Mouse (Mus musculus): ENCODE results near the gene Map2k3.
"Not testable (repeated sequence)": the region's sequence is repeated elsewhere in the genome, so short reads cannot be mapped to it uniquely, and the experiment has no call there.

Map2k3 gene

DNA sequence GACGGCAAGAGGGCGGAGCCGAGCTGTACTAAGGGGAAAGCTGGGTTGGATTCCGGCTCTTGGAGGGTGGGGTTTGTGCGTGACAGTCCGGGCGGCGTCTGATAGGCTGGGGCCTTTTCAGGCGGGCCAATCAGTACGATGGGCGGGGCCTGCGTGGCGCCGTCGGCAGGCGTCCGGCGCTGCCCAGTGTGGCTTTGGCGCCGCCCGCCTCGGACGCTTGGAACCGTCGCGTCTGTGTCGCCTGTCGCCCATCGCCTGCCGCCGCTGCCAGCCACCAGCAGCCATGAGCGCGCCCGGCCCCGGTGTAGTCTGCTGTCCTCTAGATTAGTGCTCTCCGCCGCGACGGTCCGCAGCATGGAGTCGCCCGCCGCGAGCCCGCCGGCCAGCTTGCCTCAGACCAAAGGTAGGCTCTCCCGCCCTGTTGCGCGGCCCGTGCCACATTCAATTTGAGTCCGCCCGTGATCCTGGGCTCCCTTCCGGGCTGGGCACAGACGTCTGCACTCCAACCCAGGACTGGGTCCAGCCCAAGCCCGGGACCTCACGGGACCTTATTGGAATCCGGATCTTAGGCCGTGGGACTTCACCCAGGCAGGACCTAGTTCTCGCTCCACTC is at the start of gene Map2k3:
Map2k3 (plus strand) TSS at position 165 of the 613 bp plus-strand sequence.
- peak; percentile 95 for DNase-seq

DNA sequence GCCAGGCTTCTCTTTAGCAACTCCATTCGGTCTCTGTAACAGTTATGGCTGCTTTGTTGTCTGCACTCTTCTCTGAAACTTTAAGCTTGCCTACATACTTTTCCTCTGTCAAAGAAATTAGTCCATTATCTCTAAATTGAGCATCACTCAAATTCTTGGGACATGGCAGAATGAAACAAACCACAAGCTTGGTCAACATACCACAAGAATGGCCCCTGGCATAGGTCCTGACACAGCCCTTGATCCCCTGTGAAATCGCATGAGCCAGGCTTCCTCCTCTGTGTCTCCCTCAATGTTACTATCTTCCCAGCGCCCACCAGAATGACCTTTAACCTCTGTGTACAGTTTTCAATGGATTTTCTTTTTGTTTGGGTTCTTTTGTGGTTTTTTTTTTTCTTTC is 49.4 kb upstream of the Map2k3 start:
- no peak for DNase-seq

DNA sequence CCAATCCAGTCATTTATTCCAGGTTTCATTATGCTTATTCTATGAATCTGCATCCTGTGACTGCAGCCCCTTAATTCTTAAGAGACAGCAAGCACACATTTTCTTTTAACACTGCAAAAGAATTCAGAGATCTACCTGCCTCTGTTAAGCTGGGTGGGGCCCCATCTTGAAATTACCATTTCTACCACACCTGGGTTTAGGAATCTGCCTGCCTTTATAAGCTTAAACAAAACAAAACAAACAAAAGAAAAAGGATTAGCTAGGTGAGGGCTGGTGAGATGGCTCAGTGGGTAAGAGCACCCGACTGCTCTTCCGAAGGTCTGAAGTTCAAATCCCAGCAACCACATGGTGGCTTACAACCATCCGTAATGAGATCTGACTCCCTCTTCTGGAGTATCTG is 44.8 kb upstream of the Map2k3 start:
- DNase-seq: not testable (repeated sequence)

DNA sequence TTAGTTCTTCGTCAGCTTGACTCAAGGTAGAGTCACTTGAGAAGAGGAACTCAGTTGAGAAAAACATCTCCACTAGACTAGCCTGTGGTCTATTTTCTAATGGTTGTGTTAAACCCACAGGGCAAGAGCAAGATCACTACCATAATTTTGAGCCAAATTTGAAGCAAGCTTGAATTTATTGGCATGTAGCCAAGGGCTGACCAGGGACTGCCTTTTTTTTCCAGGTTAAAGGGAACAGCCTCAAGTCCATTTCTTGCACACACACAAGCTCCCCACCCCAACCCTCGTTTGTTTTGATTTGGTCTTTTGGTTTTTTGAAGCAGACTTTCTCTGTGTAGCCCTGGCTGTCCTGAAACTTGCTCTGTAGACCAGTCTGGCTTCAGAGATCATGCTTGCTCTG is 42.0 kb upstream of the Map2k3 start:
- no peak for DNase-seq

DNA sequence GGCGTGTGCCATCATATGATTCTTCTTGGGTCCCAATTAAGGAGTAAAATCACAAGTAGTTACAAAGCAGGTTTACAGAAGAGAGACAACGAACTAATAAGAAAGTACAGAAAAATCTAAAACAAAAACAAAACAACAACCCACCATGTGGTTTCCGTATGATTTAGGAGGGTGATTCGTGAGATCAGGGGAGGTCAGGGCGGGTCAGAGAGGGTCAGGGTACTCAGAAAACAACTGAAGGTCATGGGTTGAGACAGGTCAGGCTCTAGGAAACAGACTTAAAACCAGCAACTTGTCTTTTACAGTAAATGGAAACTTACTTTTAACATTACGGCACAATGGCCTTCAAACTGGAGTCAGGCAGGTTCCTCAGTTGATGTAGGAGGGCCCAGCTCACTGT is 41.5 kb upstream of the Map2k3 start:
- DNase-seq: no peak

DNA sequence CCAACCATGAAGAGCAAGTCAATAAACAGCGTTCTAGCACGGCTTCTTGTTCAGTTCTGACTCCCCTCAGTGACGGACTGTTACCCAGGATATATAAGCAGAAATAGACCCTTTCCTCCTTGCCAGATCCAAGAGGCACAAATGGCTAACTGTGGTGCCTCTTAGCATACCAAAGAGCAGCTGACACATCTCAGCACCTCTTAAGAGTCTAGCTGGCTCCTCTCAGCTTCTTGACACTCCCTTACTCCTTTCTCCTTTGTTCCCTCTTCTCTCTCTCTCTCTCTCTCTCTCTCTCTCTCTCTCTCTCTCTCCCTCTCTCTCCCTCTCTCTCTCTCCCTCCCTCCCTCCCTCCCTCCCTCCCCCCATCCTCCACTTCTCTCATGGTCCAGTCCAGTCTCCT is 41.1 kb upstream of the Map2k3 start:
- DNase-seq: no peak

DNA sequence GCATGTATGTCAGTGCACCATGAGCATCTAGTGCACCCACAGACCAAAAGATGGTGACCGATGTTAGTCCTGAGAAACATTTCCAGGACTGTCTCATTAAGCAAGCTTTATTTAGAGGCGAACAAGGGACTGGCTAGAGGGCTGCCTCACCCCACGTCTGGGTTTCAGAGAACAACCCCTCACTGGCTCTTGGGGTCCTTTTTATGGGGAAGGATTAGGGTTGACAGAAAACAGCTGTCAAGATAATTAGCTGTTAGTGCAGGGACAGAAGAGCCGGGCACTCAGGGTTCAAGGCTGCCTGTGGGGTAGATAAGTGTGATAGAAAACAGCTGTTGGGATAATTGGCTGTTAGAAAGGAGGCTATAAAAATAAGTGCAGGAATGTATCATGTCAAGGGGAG is 35.9 kb upstream of the Map2k3 start:
- DNase-seq: no peak

DNA sequence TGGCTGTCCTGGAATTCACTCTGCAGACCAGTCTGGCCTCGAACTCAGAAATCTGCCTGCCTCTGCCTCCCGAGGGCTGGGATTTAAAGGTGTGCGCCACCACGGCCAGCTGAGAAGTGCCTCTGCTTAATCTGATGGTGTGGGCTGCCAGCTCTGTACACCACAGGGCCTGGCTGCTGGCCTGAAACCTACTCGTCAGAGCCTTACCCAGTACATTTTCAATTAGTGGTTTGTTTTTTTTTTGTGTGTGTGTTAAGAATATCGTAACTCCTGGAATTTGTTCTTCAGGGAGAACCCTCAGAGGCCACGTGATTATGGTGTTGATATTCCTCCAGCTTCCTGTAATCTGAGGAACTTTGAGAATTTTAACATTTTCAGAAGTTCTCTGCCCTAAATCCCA is 29.8 kb upstream of the Map2k3 start:
- no peak for DNase-seq

DNA sequence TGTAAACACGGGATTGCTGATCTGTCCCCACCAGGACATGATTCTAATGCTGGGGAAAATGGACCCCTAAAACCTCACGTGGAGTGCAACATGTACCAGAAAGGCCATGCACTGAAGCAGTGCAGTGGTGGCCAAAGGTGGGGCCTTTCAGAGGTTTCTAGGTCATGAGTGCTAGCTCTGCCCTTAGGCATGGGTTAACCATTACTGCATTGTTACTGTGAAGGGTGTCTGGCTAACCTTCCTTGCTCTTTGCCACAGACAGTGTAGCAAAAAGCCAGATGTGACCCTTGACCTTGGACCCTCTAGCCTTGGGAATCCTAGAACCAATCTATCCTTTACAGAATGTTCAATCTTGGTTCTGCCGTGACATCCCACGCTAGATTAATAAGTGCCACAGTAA is 29.3 kb upstream of the Map2k3 start:
- no peak for DNase-seq

DNA sequence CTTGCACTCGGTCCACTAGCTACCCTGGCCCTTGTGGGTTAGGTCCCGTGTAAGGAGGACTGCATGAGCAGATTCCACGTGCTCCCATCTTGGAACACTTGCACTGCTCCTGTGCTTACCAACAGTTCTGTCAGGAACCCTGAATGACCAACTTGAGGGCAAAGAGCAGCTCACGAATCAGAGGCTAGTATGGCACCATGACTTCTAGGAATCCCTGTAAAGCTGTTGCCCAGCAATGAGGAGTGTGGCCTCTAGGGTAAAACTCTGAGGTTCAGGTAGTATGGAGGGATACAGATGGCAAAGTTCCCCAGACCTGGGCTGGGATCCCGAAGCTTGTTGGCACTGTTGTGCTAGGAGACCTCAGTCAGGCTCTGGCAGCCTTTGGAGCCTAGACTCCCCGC is 28.2 kb upstream of the Map2k3 start:
- no peak for DNase-seq

DNA sequence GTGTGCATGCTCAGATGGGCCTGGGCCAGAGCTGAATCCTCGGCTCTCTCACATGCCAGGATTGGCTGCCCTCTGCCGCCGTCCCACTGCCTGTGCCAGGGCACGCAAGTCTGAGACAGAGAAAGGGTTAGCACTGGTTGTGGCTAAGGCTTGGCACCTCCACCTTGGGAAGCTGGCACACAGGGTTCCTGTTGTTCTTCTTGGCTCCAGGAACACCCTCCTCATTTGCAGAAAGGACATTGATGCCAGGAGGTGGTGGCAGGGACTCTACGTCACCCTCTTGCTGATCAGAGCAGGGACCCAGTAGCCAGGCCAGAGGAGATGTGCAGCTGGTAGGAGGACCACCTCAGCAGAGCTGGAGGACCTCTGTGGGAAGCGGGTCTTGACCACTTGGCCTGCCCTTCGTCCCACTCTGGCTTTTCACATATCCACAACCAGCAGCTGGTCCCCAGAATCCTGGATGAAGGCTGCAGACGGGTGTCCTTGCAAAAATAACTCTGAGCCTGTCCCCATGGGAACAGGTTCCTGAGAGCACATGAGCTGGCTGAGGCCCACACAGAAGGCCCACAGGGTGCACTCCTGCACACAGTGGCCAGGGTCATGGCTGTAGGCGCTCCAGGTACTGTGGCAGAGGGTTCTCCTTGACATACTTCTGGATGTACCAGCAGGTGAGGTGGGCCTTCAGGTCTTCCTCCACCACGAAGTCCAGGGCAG is 26.3 kb upstream of the Map2k3 start:
- DNase-seq: no peak

DNA sequence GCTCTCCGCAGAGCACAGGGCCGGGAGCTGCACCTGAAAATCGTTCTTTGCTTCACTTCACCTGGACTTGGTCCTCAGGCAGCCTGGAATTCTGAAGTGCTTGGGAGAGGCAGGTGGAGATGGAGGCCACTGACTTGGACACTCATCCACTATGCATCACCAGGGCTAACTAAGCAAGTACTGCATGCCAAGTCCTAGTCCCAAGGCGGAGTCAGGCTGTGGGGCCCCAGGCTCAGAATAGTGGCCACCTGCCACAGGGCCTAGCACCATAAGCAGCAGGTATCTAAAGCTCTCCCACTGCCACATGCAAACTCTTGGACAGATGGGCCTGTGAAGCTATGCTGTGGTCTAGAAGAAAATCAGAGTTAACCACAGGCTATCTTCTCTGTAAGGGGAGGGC is 25.4 kb upstream of the Map2k3 start:
- DNase-seq: no peak

DNA sequence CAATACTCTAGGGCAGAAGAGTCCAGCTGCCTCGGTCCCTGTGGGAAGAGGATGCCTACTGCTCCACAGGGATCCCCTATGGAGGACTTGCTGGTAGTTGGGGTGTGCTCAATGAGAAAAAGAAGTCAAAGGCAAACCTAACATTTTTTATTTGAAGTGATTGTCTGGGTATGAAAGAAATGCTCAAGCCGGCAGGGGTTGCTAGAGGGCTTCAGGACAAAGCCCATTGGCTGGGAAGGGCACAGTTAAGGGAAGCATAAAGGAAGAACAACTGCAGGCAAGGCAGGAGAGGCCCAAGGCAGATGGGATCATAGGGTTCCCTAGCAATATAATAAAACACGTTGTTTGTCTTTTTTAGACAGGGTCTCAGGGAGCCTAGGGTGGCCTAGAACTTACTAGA is 23.8 kb upstream of the Map2k3 start:
- no peak for DNase-seq

DNA sequence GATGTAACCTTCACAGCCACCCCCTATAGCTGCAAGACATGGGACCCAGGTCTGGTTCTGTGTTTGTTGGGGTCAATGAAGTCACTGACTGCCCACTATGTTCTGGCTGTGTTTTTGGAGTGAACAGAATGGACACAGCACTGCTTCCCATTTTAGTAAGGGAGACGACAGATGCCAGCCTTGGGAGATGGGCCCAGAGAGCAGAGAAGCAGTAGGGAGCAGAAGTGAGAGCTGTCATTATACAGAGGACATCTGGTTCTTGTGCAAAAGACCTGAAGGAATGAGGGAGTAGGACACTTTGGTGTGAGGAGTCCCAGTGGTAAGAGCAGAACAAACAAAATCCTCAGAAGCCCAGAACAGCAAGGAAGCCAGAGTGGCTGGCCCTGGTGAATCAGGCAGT is 22.2 kb upstream of the Map2k3 start:
- DNase-seq: no peak

DNA sequence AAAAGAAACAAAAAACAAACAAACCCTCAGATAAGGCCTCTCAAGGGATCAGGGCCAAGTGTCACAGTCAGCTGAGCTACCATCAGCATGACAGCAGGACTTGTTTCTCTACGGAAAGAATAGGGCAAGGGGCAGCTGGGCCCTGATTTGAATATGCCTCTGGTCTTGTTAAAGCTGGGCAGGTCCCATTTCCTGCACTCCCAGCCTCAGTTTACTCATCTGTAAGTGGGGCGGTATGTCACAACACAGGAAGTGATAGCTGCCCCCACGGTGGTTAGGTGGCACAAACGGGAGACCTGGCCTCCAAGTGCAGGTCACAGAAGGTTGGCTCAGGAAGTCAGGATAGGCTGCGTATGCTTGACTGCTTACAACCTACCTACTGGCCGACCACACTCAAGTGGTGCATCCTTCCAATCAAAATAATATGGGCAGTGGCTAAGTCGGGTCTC is 19.3 kb upstream of the Map2k3 start:
- DNase-seq: no peak

DNA sequence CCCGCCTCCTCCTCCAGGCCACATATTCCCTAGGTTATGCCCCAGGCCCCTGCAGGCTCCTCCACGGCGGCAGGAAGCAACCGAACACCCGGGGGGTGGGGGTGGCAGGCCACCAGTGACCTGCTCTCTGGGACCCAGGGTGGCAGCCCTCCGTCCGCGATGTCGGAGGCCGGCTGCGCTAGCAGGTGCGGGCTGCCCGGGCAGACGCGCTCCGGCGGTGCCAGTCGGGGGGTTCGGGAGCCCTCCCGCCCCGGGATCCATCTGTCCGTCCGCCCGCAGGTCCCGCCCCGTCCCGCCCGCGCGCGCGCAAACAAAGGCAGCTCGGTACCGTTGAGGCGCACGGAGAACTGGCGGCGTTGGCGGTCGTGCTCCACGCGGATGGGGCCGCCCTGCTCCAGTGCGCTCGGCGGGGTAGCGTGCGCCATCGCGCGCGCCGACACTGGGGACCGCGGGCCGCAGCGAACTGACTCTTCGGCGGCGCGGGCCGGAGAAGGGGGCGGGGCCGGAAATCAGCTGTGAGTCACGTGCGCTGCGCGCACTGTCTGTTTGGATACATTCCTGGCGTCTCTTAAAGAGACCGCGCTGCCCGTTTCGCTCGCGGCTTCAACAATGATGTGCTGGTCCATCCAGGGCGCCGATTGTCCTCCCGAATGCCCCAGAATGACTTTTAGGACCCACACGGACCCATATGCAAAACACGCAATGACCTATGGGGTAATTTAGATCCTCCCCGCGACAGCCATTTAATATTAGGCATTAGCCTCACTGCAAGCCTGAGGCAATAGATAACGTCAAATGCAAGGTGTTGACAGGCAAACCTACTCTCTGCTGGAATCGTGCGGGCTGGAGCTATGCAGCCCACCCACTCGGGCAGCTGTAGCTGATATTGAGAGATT is 18.3 kb upstream of the Map2k3 start:
- peak; percentile 91 for DNase-seq

DNA sequence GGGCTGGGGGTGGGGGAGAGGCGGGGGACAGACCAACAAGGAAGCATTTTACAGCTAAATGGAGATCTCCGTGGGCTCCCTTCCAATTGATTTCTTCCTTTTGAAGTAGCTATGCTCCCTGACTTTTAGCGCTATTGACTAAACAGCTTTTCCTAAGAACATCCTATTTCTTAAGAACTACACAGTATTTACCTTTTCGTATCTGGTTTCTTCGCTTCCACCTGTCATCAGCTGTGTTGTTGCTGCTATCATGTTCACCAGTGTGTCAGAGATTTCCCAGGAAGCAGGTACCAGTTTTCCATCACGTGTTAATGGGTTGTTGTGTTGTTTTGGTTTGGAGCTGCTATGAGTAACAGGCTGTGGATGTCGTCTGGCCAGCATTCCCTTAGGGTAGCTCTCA is 17.3 kb upstream of the Map2k3 start, which contains the start of gene Natd1:
Natd1 (minus strand) TSS at position 260 of the 400 bp plus-strand sequence.
- no peak for DNase-seq

DNA sequence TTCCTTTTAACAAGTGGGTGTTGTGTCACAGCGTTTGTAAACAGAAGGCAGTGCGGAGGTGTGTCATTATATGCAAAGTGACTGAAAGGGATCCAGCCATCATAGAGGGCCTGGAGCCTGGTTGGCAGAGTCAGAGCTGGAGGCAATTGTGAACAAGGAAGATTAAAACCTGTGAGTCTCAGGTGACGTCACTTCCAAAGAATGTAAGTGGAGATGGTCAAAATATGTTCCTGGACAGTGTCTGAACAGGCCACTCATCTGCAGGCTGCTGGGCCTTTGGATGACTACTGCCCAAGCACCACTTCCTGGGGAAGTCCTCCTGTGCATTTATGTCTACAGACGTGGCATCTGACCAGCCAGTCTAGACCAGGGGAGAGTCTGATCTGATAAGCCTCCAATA is 16.6 kb upstream of the Map2k3 start:
- DNase-seq: no peak

DNA sequence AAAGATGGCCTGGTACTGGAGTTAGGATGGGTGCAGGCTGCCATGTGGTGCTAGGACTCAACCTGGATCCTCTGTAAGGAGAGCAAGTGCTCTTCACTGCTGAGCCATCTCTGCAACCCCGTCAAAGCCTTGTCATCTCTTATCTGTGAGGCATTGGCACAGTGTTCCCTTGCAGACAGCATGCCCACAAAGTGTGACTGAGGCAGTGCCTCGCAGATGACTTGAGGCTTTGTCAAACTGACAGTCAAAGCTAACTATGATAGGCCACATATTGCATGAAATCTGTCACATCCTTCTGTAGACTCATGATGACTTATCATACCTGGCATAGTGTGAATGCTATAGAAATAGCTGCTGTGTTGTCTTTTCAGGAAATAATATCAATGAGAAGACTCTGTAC is 11.8 kb upstream of the Map2k3 start:
- DNase-seq: no peak

DNA sequence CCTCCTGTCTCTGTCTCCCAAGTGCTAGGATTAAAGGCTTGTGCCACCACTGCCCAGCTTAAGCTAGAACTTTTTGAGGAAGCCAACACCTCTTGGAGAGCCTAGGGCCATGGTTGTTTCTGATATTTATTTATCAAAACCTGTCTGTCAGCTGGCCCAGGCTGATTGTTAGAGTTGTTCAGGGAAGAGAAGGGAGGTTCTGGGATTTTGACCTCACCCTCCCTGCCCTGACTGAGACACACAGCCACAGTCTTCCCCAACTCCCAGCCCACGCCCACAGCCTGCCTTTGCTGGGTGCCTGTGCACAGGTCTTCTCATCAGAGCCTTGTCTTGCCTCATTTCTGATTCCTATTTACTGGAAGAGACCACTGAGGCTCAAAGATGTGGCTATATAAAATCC is 9.6 kb upstream of the Map2k3 start:
- DNase-seq: no peak

DNA sequence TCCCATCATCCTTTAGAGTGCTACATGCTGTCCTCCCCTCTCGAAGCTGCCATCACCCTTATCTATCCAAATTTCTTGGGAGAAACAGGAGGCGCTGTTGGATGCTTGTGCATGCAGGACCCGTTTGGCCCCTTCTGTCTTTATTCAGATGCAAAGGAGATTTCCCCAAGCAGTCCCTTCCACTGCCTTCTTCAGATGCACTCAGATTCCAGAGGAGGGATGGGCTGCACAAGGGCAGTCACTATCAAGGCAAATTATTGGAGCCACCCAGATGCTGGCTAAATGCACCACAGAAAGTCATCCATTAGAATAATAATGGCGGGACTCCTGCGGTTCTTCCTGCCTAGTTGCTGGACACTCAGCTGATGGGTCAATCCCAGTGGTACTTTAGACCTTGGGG is 8.9 kb upstream of the Map2k3 start:
- no peak for DNase-seq

DNA sequence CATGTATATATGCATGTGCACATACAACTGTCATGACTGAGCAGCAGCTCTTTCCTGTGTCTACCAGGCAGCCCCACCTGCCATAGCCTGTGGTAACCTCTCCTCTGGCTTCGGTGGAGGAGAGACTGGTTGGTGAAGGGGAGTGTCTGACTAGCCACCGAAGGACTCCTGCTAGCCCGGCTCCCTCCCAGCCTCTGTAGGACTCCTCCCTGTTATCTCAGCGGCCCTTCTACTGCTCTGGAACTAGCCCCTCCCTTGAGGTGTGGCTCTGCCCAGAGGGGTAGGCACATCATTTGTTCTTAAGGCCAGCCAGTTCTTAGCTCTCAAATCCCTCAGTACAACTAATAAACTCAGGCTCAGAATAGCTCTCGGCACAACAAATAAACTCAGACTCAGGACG is 7.3 kb upstream of the Map2k3 start:
- DNase-seq: no peak

DNA sequence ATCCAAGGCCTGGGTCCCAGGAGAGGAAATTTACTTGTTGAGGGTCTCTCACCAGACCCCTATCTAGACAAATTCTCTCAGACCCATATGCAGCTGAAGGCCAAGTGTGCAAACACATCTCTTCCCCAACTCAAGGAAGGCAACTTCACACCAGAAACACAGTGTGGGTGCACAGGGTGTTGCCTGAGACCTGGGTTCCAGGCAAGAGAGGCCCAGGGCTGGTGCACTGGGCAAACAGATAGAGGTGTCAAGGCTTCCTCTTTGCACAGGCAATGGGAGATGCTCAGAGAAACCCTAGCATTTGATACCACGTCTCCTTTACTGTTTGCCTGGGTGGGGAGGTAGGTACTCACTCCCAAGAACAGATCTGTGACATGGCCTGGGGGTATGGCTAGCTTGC is 6.9 kb upstream of the Map2k3 start:
- no peak for DNase-seq

DNA sequence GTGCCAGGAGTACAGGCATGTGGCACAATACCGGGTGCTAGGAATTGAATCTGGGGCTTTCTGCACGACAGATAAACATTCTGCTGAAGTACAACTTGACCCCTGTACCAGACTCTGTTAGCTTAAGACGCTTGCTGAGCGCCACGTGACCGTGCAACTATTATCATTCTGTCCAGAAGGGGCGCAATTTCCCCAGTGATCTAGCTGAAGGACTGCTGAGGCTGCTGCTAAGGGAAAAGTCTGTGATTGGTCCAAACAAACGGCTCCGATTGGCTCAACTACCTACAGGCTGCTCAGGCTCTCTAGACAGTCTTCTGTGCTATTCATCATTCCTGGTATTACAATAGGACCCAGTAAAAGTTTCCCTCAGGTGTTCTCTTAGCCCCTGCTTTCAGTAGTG is 4.6 kb upstream of the Map2k3 start:
- DNase-seq: peak; percentile 90
